Mouse (Mus musculus) heart, postnatal 0 days (tissue): ENCODE results near the gene Tbc1d2b.

Experiments
- CTCF ChIP-seq: IDR thresholded peaks from 2 replicates; pipeline ENCODE4 v1.5.1; 2016; ENCODE audit warnings: antibody characterized with exemption, control low read depth, low read depth
- EP300 ChIP-seq: IDR thresholded peaks from 2 replicates; pipeline ENCODE4 v1.6.1; 2016; ENCODE audit warnings: antibody characterized with exemption, low read depth

DNA sequence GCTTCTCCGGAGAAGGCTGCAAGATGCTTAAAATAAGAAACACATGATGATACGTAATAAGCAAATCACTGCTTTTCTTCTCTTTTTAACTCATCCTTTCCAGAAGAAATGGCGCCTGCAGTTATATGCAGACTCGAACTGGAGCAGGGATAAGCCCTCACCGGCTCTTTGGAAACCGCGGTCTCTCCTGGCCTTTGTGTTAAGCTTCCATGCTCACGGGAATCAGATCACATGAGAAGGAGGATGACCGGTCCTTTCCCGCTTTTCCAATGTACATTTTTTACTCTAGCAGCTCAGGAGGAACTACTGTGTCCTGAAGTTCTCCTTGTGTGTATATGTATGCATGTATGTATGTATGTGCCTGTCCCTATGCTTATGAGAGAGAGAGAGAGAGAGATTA lies 3.7 kb downstream of the Tbc1d2b start:
- TF ChIP-seq CTCF = no peak
- no peak for TF ChIP-seq EP300
